Mouse (Mus musculus) megakaryocyte, embryonic 14.5 days (primary cell): ENCODE data around the gene Zfp536.

Source experiments
- FLI1 ChIP-seq: IDR thresholded peaks from 2 replicates; pipeline ENCODE4 v1.6.1; 2012; ENCODE audit warnings: low read length, inconsistent platforms, mixed read lengths
- GATA1 ChIP-seq: IDR thresholded peaks from 3 replicates; pipeline ENCODE4 v1.6.1; 2012; ENCODE audit warnings: mixed read lengths, low read length, inconsistent platforms, borderline replicate concordance

DNA sequence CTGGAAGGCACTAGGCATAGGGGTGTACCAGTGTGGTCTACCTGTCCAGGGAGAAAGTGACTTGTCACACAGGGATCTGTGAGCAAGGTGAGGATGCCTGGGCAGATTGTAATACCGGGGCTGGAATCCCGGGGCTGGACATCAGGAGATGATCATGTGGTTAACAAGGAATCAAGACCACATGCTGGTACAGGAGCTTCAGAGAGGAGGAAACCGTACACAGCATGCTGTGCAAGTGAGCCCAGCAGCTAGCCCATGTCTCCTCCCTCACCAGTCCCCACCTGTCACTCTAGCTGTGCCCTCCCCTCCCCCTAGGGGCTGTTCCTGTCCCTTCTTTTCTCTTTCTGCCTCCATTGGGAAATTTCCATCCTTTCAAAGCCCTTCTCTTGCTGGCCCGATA is 157.5 kb downstream of the Zfp536 start:
- TF ChIP-seq GATA1 (no peak), FLI1 (no peak)
